Mouse (Mus musculus) layer of hippocampus, adult 11-12 months (tissue): ENCODE results near the gene Tppp3.

Experiments
- DNase-seq: peaks from one replicate; pipeline ENCODE4 v3.0.0; 2022; ENCODE audit warnings: low spot score

Gene Tppp3

GRCm38 (mm10) chr8:105466700-105467291 lies 4.5 kb downstream of the Tppp3 start:
- DNase-seq: peak; percentile 82

GRCm38 (mm10) chr8:105466246-105466645 lies 5.1 kb downstream of the Tppp3 start:
- DNase-seq: no peak

- DNase-seq: no peak
Observed at GRCm38 (mm10) chr8:105464595-105464994, 6.7 kb downstream of the Tppp3 start.

- no peak for DNase-seq
Observed at GRCm38 (mm10) chr8:105461085-105461803, 10.1 kb downstream of the Tppp3 start.

GRCm38 (mm10) chr8:105455218-105455617 lies 16.1 kb downstream of the Tppp3 start:
- no peak for DNase-seq

GRCm38 (mm10) chr8:105454088-105454487 lies 17.2 kb downstream of the Tppp3 start:
- DNase-seq: no peak

GRCm38 (mm10) chr8:105453296-105453695 lies 18.0 kb downstream of the Tppp3 start:
- no peak for DNase-seq

- DNase-seq: no peak
Observed at GRCm38 (mm10) chr8:105451903-105452603, 19.3 kb downstream of the Tppp3 start.

GRCm38 (mm10) chr8:105450977-105451376 lies 20.3 kb downstream of the Tppp3 start:
- no peak for DNase-seq

- no peak for DNase-seq
Observed at GRCm38 (mm10) chr8:105448596-105448995, 22.7 kb downstream of the Tppp3 start.

GRCm38 (mm10) chr8:105448188-105448587 lies 23.1 kb downstream of the Tppp3 start:
- DNase-seq: no peak

- DNase-seq: no peak
Observed at GRCm38 (mm10) chr8:105446127-105446552, 25.2 kb downstream of the Tppp3 start.

- DNase-seq: peak; percentile 38
Observed at GRCm38 (mm10) chr8:105445296-105446126, 25.8 kb downstream of the Tppp3 start.

GRCm38 (mm10) chr8:105442661-105443060 lies 28.7 kb downstream of the Tppp3 start:
- DNase-seq: no peak

GRCm38 (mm10) chr8:105441433-105441832 lies 29.9 kb downstream of the Tppp3 start:
- peak; percentile 33 for DNase-seq

- peak; percentile 20 for DNase-seq
Observed at GRCm38 (mm10) chr8:105438865-105439264, 32.5 kb downstream of the Tppp3 start.

- DNase-seq: no peak
Observed at GRCm38 (mm10) chr8:105437078-105437748, 34.1 kb downstream of the Tppp3 start.

- DNase-seq: no peak
Observed at GRCm38 (mm10) chr8:105436218-105436617, 35.1 kb downstream of the Tppp3 start.

GRCm38 (mm10) chr8:105434136-105434535 lies 37.2 kb downstream of the Tppp3 start:
- no peak for DNase-seq

- DNase-seq: no peak
Observed at GRCm38 (mm10) chr8:105433511-105433910, 37.8 kb downstream of the Tppp3 start.

- DNase-seq: no peak
Observed at GRCm38 (mm10) chr8:105433021-105433420, 38.3 kb downstream of the Tppp3 start.
